Mouse (Mus musculus) midbrain, postnatal 0 days (tissue): ENCODE measurements at regions not wholly inside any gene's neighbourhood (a gene's known extent, or its start where the extent isn't known, plus 50 kb on each side); places are given as distances from the start of the nearest gene placed in this dataset.

Experiments used
- ATAC-seq: fragments of 200-750 bp; cut with Nextera tagmentation; 2 replicates; pipeline ENCODE4 v1.8.0; 2017; ENCODE audit warnings: moderate number of reproducible peaks, mild to moderate bottlenecking, moderate TSS enrichment, moderate library complexity; ENCODE audit not compliant: low FRiP score
- DNase-seq: peaks from one replicate; pipeline ENCODE4 v3.0.0-alpha.2; 2015; ENCODE audit warnings: low spot score
- H3K27ac ChIP-seq: fragments of 300-500 bp; sonication (generic); 2 replicates; pipeline ENCODE4 v1.5.1; 2014; ENCODE audit warnings: low read depth, mild to moderate bottlenecking, low read length, mixed read lengths
- H3K27me3 ChIP-seq: fragments of 300-500 bp; sonication (generic); 2 replicates; pipeline ENCODE4 v1.6.1; 2014; ENCODE audit warnings: low read length, control low read depth, mixed read lengths; ENCODE audit not compliant: insufficient read depth
- H3K36me3 ChIP-seq: fragments of 300-500 bp; sonication (generic); 2 replicates; pipeline ENCODE4 v1.6.1; 2014; ENCODE audit warnings: low read length, control low read depth, mixed read lengths; ENCODE audit not compliant: insufficient read depth
- H3K4me1 ChIP-seq: fragments of 300-500 bp; sonication (generic); 2 replicates; pipeline ENCODE4 v1.6.1; 2014; ENCODE audit warnings: mild to moderate bottlenecking, control low read depth, antibody characterized with exemption, low read length, mixed read lengths; ENCODE audit not compliant: insufficient read depth
- H3K4me2 ChIP-seq: fragments of 300-500 bp; sonication (generic); 2 replicates; pipeline ENCODE4 v1.6.1; 2014; ENCODE audit warnings: low read depth, mild to moderate bottlenecking, low read length, mixed read lengths; ENCODE audit not compliant: poor library complexity, severe bottlenecking
- H3K4me3 ChIP-seq: fragments of 300-500 bp; sonication (generic); 2 replicates; pipeline ENCODE4 v1.5.1; 2014; ENCODE audit warnings: low read depth, mild to moderate bottlenecking, low read length, moderate library complexity
- H3K9ac ChIP-seq: fragments of 300-500 bp; sonication (generic); replicated peaks from 2 replicates; pipeline ENCODE4 v1.6.1; 2014; ENCODE audit warnings: mild to moderate bottlenecking, low read length, moderate library complexity, mixed read lengths; ENCODE audit not compliant: poor library complexity, severe bottlenecking
- H3K9me3 ChIP-seq: fragments of 300-500 bp; sonication (generic); 2 replicates; pipeline ENCODE4 v1.6.1; 2016; ENCODE audit warnings: low read length, control low read depth
- CTCF ChIP-seq: IDR thresholded peaks from 2 replicates; pipeline ENCODE4 v1.5.1; 2016; ENCODE audit warnings: antibody characterized with exemption, mild to moderate bottlenecking
- WGBS: fragments of 180-500 bp; shearing (Covaris S2); extraction: QIAGEN DNeasy Blood & Tissue Kit; methylation state at CpG from one replicate; pipeline ENCODE4 v1.1.7; 2014; 5-methylcytosine and 5-hydroxymethylcytosine counted together

DNA sequence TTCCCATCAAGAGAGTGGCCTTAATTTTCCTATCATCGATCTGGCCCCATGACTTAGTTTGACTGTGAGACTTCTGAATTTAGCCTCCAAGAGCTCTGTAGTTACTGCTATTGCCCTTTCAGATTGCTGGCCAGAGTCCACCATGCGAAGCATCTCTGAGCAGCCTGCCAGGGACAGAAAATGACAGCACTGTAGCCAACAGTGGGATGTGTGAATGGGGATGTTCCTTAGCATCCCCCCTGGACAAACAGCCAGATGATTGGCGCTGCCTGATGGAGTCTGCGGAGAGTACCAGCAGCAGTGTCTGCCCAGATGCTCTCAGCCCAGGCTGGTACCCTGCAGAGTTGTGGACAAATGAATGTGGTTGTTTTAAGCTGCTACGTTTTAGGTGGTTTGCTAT lies 96.6 kb downstream of the 4931417E11Rik start:
- Histone ChIP-seq H3K4me1 (no peaks in the 10 kb centered on the region), H3K9ac (no peak overlapping the region), H3K27me3 (no peaks in the 10 kb centered on the region), H3K4me3 (no peak overlapping the region), H3K4me2 (no peak overlapping the region), H3K27ac (no peak overlapping the region), H3K36me3 (no peaks in the 10 kb centered on the region), H3K9me3 (0 out of 2 replicates have a peak, but pooled peaks cover 3% of the 10 kb centered on the region)
- ATAC-seq (no peak), DNase-seq (no peak)
- TF ChIP-seq CTCF, result no peak
- 67% methylated on average over 5 of the region's 5 CpGs for WGBS

DNA sequence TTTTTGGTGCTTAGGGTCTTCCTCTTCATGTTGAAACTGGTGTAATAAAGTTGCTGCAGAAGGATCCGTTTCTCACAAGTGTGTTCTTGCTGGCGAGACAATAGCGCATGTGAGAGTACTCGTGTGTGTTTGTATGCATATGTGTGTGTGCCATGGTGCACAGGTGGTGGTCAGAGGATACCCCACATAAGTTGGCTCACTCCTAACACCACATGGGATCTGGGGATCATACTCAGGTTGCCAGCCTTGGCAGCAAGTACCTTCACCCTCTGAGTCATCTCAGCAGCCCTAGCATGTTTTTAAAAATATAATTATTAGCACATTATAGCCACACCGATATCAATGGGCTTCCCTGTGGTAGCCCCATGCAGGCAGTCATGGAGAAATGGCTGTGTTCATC lies 97.6 kb downstream of the 4931417E11Rik start:
- Histone ChIP-seq H3K4me2 (no peak overlapping the region), H3K4me1 (no peaks in the 10 kb centered on the region), H3K9ac (no peak overlapping the region), H3K27me3 (no peaks in the 10 kb centered on the region), H3K4me3 (no peak overlapping the region), H3K9me3 (0 out of 2 replicates have a peak, but pooled peaks cover 3% of the 10 kb centered on the region), H3K36me3 (no peaks in the 10 kb centered on the region), H3K27ac (no peak overlapping the region)
- WGBS, result 98% methylated on average over 5 of the region's 5 CpGs
- ATAC-seq (no peak), DNase-seq (no peak)
- TF ChIP-seq CTCF, result no peak

DNA sequence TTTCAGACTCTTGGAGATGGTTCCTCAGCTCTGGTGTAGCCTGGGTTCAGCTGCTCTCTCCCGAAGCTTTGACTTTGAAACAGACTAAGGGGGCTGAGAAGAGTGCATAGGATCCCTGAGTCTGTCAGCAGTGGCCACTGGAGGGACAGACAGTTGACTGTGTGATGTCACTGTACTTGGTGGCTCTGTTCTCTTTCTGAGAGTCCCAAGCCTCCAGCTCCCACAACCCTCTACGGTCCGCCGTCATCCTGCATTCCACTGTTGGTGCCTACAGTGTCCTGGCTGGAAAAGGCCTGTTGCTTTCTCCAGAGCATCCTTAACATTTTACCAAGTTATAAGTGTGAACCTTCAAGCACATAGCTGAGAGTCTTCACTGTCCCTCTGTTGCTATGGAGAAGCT lies 98.6 kb downstream of the 4931417E11Rik start:
- Histone ChIP-seq H3K27me3 (no peaks in the 10 kb centered on the region), H3K27ac (no peak overlapping the region), H3K4me3 (no peak overlapping the region), H3K9ac (no peak overlapping the region), H3K4me2 (no peak overlapping the region), H3K4me1 (no peaks in the 10 kb centered on the region), H3K36me3 (no peaks in the 10 kb centered on the region), H3K9me3 (no peaks in the 10 kb centered on the region)
- DNase-seq, result no peak
- WGBS, result 92% methylated on average over 4 of the region's 4 CpGs
- ATAC-seq, result no peak
- TF ChIP-seq CTCF, result no peak

DNA sequence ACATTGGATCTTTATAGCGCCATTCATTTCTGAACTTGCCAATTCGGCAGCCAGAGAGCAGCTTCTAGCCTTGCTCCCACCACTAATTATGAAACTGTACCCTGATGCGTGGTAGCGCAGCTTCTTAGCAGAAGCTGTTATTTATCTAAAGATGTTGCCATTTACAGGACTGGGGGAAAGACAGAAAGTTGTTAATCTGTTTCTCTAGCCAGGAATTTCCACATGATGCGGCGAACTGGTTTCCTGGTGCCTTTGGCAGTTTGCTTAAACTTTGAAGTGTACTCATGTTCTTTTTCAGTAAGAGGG lies 100.7 kb downstream of the 4931417E11Rik start:
- no peaks in the 10 kb centered on the region for H3K27me3 ChIP-seq
- no peaks in the 10 kb centered on the region for H3K9me3 ChIP-seq
- H3K27ac ChIP-seq, result no peak overlapping the region
- TF ChIP-seq CTCF, result peak; percentile 26
- 16% methylated on average over 6 of the region's 6 CpGs for WGBS
- no peaks in the 10 kb centered on the region for H3K4me1 ChIP-seq
- ATAC-seq (no peak), DNase-seq (peak; percentile 28)
- H3K36me3 ChIP-seq, result no peaks in the 10 kb centered on the region
- peak overlapping the region; percentile 12; the same call in 1 of the 2 replicates for H3K4me3 ChIP-seq
- no peak overlapping the region for H3K9ac ChIP-seq
- H3K4me2 ChIP-seq, result peak overlapping the region; percentile 39

DNA sequence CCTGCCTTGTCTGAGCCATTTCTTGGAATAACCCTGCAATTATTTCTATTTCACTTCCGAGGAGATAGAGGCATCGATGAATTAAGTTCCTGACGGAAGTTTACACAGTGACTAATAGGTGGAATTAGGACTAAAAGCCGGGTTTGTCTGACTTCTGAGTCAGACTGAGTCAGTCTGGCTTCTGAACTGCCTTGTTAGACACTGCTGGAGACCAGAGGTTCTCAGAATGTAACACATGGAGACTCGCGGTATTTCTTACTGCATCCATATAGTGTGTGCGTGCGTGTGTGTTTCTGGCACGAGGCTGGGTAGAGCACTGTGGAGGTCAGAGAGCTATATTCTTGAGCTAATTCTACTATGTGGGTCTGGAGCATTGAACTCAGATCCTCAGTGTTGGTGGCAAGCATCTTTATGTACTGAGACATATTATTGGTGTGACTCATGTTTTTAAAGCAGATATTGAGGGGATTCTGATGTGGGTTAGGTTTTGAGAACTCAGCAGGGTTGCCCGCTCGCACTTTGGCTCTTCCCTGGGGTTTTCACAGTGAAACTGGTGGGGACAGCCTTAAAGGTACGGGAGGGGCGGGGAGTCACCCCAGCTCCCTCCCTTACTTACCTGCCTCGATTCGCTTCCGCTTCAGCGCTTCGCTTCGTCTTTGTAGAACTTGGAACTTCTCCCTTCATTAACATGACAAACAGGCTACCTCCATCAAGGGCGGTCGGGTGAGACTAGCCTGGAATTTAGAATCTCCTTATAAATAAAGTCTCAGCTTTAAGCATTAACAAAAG lies 101.2 kb downstream of the 4931417E11Rik start:
- Histone ChIP-seq H3K36me3 (no peaks in the 10 kb centered on the region), H3K4me3 (peak overlapping the region; percentile 12; the same call in 1 of the 2 replicates), H3K27ac (no peak overlapping the region), H3K9ac (no peak overlapping the region), H3K4me1 (no peaks in the 10 kb centered on the region), H3K9me3 (no peaks in the 10 kb centered on the region), H3K27me3 (no peaks in the 10 kb centered on the region), H3K4me2 (peak overlapping the region; percentile 39)
- TF ChIP-seq CTCF, result no peak
- ATAC-seq (no peak), DNase-seq (no peak)
- WGBS, result 11% methylated on average over 21 of the region's 21 CpGs

DNA sequence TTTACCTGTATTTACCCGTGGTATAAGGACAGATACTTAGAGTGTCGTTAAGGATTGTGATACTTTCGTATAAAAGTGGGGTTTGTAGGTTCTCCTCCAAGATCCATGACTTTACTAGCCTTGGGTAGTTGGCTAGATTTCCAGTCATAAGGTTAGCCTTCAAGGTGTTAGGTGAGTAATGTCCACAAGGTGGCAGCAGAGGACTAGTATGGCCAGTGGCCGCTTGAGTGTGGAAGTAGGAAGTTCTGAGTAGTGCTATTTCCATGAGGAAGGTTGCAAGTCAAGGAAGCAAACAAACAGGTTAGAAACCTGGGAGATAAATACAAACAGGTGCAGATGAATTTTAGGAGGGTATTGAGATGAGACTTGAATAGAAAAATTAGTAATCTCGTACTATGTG lies 101.9 kb downstream of the 4931417E11Rik start:
- Histone ChIP-seq H3K4me1 (no peaks in the 10 kb centered on the region), H3K9me3 (no peaks in the 10 kb centered on the region), H3K4me2 (no peak overlapping the region), H3K4me3 (no peak overlapping the region), H3K9ac (no peak overlapping the region), H3K36me3 (no peaks in the 10 kb centered on the region), H3K27ac (no peak overlapping the region), H3K27me3 (no peaks in the 10 kb centered on the region)
- 9% methylated on average over 5 of the region's 5 CpGs for WGBS
- DNase-seq, result peak; percentile 90
- ATAC-seq, result peak; percentile 72; the same call in 1 of the 2 replicates
- peak; percentile 98 for TF ChIP-seq CTCF
